Mouse (Mus musculus) liver, adult 2 months (tissue): ENCODE results near the gene Wsb1. TPM values are rescaled to one million over a fixed set of nuclear protein-coding genes. Genes with fewer than 3 reads are reported as not detected.

ENCODE experiments used
- DNase-seq: peaks from one replicate; pipeline ENCODE4 v3.0.0-alpha.2; 2011; ENCODE audit warnings: low read depth, low spot score; ENCODE audit errors: extremely low read depth
- H3K27ac ChIP-seq: fragments of 200-500 bp; replicated peaks from 2 replicates; pipeline ENCODE4 v1.5.1; 2012; ENCODE audit warnings: low read depth, mild to moderate bottlenecking, control low read depth, inconsistent platforms, low read length; ENCODE audit not compliant: insufficient read depth
- H3K27me3 ChIP-seq: fragments of 200-500 bp; 2 replicates; pipeline ENCODE4 v1.6.1; 2012; ENCODE audit warnings: mild to moderate bottlenecking, moderate library complexity, low read length, inconsistent platforms; ENCODE audit not compliant: control insufficient read depth, insufficient read depth
- H3K36me3 ChIP-seq: fragments of 200-500 bp; 2 replicates; pipeline ENCODE4 v1.6.1; 2012; ENCODE audit warnings: low read length, inconsistent platforms; ENCODE audit not compliant: control insufficient read depth, insufficient read depth
- H3K4me1 ChIP-seq: fragments of 200-500 bp; 2 replicates; pipeline ENCODE4 v1.6.1; 2011; ENCODE audit warnings: low read length; ENCODE audit not compliant: control insufficient read depth, insufficient read depth
- H3K4me3 ChIP-seq: fragments of 200-500 bp; 2 replicates; pipeline ENCODE4 v1.5.1; 2011; ENCODE audit warnings: low read depth, mild to moderate bottlenecking, control low read depth, low read length, moderate library complexity; ENCODE audit not compliant: insufficient read depth
- H3K79me2 ChIP-seq: fragments of 200-500 bp; 2 replicates; pipeline ENCODE4 v1.6.1; 2012; ENCODE audit warnings: inconsistent platforms, mild to moderate bottlenecking, low read length, moderate library complexity; ENCODE audit not compliant: control insufficient read depth, insufficient read depth
- H3K9ac ChIP-seq: fragments of 200-500 bp; 2 replicates; pipeline ENCODE4 v1.6.1; 2012; ENCODE audit warnings: low read depth, mild to moderate bottlenecking, control low read depth, inconsistent platforms, low read length
- CTCF ChIP-seq: fragments of 200-500 bp; IDR thresholded peaks from 2 replicates; pipeline ENCODE4 v1.5.1; 2011; ENCODE audit warnings: low read depth, low read length, control low read depth
- POLR2A ChIP-seq: fragments of 200-500 bp; IDR thresholded peaks from 2 replicates; pipeline ENCODE4 v1.6.1; 2011; ENCODE audit warnings: low read length, control low read depth; ENCODE audit not compliant: insufficient read depth; ENCODE audit errors: extremely low read depth
- WGBS: fragments of 180-500 bp; shearing (Covaris S2); methylation state at CpG from one replicate; pipeline ENCODE4 v1.1.7; 2018; 5-methylcytosine and 5-hydroxymethylcytosine counted together
- polyA plus RNA-seq: library from polyadenylated mRNA; depleted of rRNA; stranded (reverse); fragments of >200 nt; gene quantifications from 2 replicates; pipeline ENCODE4 v1.2.3, GENCODE M21; 2012
- total RNA-seq: library from RNA; depleted of rRNA; stranded (reverse); fragments of >200 nt; gene quantifications from 2 replicates; pipeline ENCODE4 v1.2.3, GENCODE M21; 2014

Wsb1 gene
- total and polyA plus RNA-seq, 2 experiments: 20.6 to 23.4 TPM

DNA sequence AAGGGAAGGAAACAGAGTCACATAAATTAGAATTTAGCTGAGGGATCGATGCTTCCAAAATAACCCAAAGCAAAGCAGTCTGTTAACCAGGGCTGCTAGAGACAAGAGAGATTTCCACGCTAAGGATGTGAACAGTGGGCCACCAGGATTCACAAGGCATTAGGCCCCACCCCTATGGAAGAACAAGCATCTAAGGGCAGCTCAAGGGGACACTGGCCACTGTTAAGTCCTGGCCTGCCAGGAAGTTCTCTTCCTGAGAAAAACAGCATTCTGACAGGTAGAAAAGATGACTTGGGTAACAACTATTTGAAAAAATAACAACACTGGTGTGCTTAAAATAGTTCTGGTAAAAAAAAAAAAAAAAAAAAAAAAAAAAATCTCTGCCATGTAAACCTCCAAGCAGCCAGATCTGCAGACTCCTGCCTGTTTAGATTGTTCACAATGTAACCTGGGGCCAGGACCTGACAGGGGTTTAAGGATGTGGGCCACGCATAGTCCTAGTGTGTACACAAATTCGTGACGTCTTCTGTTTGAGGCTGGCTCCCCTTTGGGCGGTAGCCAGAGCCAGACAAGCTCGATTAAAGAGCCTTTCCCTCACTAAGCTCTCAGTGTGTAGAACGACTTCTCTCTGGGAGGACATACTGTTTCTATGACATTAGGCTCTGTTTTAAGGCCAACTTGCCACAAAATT, 35.4 kb downstream of the Wsb1 start:
- Histone ChIP-seq H3K36me3 (no peaks in the 10 kb centered on the region), H3K27me3 (no peaks in the 10 kb centered on the region), H3K4me3 (no peak overlapping the region), H3K79me2 (no peaks in the 10 kb centered on the region), H3K9ac (no peak overlapping the region), H3K27ac (no peak overlapping the region), H3K4me1 (no peaks in the 10 kb centered on the region)
- no peak for TF ChIP-seq CTCF
- no peak for TF ChIP-seq POLR2A
- WGBS: 69% methylated on average over 8 of the region's 8 CpGs
- DNase-seq: no peak

DNA sequence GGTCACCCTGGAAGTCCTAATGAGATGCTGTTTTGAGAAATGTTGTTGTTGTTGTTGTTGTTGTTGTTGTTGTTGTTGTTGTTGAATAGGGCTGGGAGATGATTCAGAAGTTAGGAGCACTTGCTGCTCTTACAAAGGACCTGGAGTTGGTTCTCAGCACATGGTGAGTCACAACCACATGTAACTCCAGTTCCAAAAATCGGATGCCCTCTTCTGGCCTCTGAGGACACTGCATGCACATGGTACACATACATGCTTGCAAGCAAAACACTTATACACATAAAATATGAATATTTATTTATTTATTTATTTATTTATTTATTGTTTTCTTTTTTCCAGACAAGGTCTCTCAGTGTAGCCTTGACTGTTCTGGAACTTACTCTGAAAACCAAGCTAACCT, 36.4 kb downstream of the Wsb1 start:
- TF ChIP-seq CTCF: no peak
- TF ChIP-seq POLR2A: no peak
- H3K27me3 ChIP-seq: no peaks in the 10 kb centered on the region
- WGBS: 100% methylated on average over 1 of the region's 1 CpGs

DNA sequence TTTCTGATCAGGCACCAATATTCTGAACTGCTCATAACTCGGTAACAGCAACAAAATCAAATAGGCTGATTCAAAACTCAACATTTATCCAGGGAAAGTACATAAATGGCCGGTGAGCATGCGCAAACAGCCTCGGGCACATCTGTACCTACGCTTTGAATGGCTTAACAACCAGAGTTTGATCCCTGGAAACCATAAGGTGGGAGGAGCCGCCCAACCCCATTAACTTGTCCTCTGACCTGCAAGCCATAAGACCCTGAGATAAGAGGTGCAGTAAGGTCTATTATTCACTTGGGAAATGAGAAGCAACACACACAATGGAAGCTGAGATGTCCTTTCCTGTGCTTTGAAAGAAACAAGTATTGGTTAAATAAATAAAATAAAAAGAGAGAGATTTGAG, 37.3 kb downstream of the Wsb1 start:
- Histone ChIP-seq H3K9ac (no peak overlapping the region), H3K27ac (no peak overlapping the region), H3K4me3 (no peak overlapping the region), H3K36me3 (no peaks in the 10 kb centered on the region), H3K27me3 (no peaks in the 10 kb centered on the region), H3K79me2 (no peaks in the 10 kb centered on the region), H3K4me1 (no peaks in the 10 kb centered on the region)
- no peak for DNase-seq
- 71% methylated on average over 6 of the region's 6 CpGs for WGBS
- no peak for TF ChIP-seq CTCF
- TF ChIP-seq POLR2A: no peak

More for the DNA sequence above, 36.4 kb downstream of the Wsb1 start:
- no peaks in the 10 kb centered on the region for H3K36me3 ChIP-seq
- H3K4me3 ChIP-seq: no peak overlapping the region
- no peak overlapping the region for H3K9ac ChIP-seq
- no peaks in the 10 kb centered on the region for H3K4me1 ChIP-seq
- H3K79me2 ChIP-seq: no peaks in the 10 kb centered on the region
- no peak for DNase-seq
- no peak overlapping the region for H3K27ac ChIP-seq

GRCm38 (mm10) chr11:79215539-79215938, 38.9 kb downstream of the Wsb1 start:
- no peak for TF ChIP-seq POLR2A
- no peak for TF ChIP-seq CTCF
- H3K27me3 ChIP-seq: no peaks in the 10 kb centered on the region
- DNase-seq: no peak
- 81% methylated on average over 2 of the region's 2 CpGs for WGBS
- no peaks in the 10 kb centered on the region for H3K4me1 ChIP-seq
- no peaks in the 10 kb centered on the region for H3K36me3 ChIP-seq
- no peak overlapping the region for H3K9ac ChIP-seq
- H3K27ac ChIP-seq: no peak overlapping the region
- no peaks in the 10 kb centered on the region for H3K79me2 ChIP-seq
- H3K4me3 ChIP-seq: no peak overlapping the region

DNA sequence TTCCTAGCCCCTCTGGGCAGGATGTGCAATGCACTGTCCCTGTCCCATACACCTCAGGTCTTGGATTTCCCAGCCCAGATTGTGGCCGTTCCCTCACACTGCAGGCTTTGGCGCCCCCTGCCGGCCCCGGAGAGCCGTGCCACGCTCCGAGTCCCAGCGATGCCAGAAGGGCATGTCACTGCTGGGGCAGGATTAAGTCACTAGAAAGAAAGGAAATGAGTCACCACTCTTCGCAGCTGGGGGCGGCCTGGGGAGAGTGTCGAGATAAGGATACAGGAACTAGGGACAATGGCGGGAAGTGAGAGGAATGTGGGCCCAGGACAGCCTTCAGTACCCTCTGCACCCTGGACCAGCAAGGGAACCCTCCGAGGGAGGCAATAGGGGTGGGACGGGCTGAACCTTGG, 40.5 kb downstream of the Wsb1 start:
- Histone ChIP-seq H3K79me2 (no peaks in the 10 kb centered on the region), H3K27me3 (no peaks in the 10 kb centered on the region), H3K4me1 (no peaks in the 10 kb centered on the region), H3K9ac (no peak overlapping the region), H3K36me3 (no peaks in the 10 kb centered on the region), H3K27ac (no peak overlapping the region; the same call in 1 of the 2 replicates), H3K4me3 (no peak overlapping the region)
- peak; percentile 95 for TF ChIP-seq CTCF
- no peak for TF ChIP-seq POLR2A
- 9% methylated on average over 14 of the region's 14 CpGs for WGBS
- peak; percentile 40 for DNase-seq

DNA sequence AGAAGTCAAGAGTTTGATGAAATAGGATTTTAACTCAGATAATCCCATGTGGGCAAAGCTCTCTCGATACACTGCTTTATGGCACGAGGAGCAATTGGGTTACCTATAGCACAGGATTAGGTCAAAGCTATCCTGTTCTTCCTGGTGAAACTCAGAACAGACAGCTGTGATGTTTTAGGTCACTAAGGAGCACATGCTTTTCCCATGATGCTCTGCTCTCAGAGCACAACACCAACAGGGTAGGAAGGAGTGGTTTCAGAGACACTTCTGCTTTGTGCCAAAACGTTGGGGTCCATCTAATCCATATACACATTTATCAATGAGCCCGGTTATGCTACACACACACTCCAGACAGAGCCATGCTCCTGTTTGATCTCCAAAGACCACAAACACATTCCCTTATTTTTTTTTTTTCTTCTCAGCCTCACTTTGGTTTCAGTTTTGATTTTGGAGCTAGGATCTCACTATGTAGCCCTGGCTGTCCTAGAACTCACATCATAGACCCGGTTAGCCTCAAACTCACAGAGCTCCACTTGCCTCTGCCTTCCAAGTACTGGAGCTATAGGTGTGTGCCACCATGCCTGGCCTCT, 44.5 kb downstream of the Wsb1 start:
- no peak for TF ChIP-seq CTCF
- TF ChIP-seq POLR2A: no peak
- Histone ChIP-seq H3K36me3 (no peaks in the 10 kb centered on the region), H3K27me3 (no peaks in the 10 kb centered on the region), H3K27ac (no peak overlapping the region), H3K4me1 (no peaks in the 10 kb centered on the region), H3K9ac (no peak overlapping the region), H3K4me3 (no peak overlapping the region), H3K79me2 (no peaks in the 10 kb centered on the region)
- no peak for DNase-seq
- 83% methylated on average over 5 of the region's 5 CpGs for WGBS
